Mouse (Mus musculus) spleen, adult 18-20 months (tissue): Measurements from ENCODE around the gene Smpx.

Source experiments
- DNase-seq, 2 experiments: peaks; one replicate each; pipeline ENCODE4 v3.0.0; 2022; ENCODE audit warnings: mixed read lengths in 2 of 2

Gene Smpx

DNA sequence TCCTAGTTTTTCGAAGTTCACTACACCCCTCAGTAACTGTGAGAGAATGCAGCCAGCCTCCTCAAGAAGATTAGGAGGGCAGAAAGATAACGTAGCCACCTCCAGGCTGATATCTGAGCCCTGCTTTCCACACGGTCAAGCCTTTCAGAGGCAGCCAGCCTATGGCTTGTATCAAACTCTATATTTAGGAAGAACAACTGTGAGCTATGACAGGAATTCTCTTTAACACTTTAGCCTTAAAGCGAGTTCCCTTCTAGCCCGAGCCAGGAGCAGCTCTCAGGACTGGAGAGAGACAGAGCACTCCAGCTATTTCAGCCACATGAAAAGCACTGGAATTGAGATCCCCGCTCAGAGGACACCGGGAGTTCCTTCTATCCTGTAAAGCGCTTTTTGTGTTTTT is at the start of gene Smpx:
TSS of gene Smpx (plus strand) at position 49 of the 400 bp plus-strand sequence.
- no peak for DNase-seq

DNA sequence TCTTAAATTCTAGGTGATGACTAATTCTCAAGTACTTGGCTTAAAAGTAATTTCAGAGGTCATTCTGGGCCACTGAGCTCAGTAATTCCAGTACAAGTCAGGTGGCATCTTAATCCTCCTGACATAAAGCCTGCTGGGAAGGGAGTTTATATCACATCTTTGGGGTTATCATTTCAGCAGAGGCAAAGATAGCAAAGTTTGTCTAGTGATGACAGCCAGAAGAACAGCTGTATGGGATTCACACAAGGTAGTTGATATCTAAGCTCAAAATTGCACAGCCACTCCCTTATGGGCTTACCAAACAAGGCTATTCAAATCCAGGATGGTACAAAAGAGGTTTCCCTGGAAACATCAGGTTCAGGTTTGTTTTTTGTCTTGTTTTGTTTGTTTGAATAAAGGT is 43.7 kb upstream of the Smpx start:
- no peak for DNase-seq

DNA sequence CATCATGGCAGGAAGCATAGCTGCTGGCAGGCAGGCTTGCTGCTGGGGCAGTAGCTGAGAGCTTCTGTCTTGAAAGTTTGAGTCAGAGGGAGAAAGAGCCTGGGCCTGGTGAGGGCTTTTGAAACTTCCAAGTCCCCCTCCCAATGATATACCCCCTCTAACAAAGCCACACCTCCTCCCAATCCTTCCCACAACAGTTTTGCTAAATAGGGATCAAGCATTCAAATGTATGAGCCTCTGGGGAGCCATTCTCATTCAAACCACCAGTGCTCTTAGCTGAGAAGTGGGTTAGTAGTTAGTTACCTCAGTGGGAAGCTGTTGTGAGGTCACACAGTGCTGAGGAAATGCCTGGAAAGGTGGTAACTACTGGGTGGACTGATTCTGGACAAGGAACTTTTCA is 41.4 kb upstream of the Smpx start:
- no peak for DNase-seq

DNA sequence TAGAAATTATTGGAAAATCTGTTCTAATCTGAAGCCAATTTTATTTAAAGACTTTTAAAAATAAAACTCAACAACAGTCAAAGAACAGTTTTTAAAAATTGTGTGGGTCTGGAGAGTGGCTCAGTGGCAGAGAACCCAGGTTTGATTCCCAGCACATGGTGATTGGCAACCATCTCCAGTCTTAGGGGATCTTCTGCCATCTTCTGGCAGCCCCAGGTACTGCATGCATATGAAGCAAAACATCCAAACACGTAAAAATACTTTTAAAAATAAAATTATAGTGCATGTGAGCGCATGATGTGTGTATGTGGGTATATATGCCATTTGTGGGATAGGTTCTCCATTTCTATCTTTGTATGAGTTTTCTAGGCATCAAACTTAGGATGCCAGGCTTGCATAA is 26.9 kb upstream of the Smpx start:
- no peak for DNase-seq

DNA sequence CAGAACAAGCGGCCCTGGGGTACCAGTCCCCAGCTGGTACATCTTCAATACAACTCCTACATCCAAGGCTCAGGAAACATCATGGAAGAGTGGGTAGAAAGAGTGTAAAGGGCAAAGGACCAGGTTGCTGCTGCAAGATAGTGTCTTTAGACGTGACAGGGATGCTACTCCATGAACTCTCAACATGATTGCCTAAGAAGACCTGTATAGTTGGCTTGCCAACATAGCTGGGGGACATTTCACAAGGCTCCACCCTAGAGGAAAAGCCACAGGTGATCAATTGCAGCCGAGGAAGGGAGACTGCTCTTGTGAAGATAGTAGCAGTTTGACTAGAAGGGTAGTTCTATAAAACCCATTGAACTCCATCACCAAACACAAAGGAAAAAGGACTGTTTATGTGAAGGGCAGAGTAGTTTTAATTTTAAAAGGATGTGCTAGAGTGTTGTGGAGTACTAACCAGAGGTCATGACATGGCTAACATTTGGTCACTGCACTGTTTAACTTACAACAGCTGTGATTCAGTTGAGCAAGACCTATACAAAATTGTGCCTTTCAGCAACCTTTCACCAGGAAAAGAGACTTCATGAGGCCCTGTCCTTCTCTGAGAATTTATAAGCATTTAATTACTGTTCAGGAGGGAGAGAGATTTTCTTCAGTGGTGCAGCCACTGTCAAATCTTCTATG is 23.9 kb upstream of the Smpx start:
- no peak for DNase-seq

DNA sequence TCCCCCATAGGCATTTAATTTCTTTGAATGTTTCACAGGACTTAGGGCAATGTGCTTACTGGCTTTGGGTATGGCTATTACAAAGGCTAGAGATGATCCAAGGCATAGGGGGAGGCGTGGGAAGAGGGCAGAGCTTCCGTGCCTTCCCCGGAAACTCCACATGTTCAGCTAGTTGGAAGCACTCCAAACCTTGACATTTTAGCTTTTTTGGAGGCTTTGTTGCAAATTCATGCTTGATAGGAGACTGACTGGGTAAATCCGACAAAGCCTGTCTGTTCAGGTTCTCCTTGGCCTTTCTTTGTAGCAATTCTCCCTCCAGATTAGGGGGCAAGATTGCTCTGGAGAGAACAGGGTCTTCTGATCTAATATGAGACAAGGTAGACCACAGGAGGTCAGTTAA is 7.5 kb upstream of the Smpx start:
- no peak for DNase-seq

DNA sequence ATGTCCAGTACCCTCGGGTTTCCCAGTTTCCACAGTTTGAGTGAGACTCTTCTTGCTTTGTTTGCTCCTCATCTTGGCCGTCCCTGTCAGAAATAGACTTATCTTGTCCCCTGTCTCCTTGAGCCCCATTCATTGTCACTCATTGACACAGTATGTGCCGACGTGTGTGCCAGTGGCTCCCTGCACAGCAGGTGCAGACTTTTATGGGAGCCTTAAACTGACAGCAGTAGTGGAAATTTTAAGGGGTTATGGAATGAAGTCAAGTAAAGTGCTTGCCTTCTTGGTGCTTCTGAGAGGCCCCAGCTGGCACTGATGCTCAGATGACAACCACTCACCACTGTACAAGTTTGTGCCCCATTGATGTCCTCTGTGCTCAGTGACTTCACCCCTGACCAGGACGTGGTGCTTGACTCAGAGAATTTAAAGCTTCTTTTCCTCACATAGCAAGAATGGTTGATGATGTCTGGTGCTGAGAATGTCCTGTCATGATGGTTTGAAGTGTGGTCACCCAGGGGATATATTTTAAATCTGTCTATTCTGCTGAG is 1.0 kb upstream of the Smpx start:
- no peak for DNase-seq

DNA sequence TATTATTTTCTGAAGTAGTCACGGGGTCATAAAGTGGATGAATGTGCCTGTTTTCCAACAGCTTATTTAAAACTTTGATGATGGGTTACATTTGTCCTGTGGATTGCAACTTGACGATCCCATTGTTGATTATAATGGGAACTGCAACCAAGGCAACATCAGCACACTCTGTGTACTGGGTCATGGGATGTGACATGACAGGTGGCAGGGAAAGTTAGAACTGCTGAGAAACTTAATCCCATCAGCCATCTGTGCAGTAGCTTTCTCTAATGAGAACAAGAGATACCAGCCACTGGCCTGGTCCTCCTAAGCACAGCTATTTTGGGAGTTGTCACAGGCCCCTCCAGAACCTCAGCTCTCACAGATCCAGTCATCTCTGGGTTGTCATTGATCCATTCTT is 8.5 kb downstream of the Smpx start:
- no peak for DNase-seq

DNA sequence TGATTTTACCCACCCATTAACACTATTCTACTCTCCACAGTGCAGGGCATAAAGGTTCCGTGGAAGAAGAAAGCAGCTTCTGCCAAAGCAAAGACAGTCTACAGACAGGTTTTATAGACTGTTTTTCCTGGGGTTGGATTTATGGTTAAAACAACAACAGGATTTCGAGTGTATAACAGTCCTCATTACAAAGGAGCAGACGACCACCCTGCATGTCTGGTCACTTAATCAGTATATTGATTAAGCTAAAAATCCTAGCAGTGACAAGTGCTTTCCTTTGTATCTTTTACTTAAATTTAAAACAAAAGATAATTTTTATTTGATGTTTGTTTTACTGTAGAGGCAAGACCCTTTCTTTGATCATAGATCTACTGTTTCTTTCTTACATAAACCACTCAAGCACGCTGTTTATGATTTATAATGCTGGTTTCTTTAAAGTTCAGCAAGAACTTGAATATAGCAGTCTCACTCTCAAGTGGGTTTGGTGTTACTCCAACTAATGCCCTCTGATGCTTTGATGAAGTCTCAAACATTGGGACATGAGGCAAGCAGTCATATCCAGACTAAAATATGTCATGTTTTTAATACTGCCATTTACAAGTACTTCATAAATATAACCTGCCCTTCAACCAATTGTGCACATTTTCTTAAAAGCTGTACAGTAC is 10.0 kb downstream of the Smpx start:
- DNase-seq, result no peak

DNA sequence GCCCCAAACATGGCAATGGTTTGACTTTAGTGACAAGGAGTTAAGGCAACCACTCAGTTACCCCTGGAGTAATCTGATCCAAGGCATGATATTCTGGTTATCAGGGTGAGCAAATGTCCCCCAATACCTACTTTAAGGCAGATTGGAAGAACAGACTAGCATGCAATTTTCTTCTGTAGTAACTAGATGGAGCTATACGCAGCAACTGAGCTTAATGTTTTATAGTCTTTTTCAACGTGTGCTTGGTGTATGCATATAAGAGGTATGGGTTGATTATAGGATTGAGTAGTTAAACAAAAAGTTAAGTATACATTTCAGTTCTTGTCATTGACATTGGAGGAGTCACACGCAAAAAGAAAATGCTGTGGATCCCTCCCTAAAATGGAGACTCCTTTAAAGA is 21.2 kb downstream of the Smpx start:
- DNase-seq, result no peak

DNA sequence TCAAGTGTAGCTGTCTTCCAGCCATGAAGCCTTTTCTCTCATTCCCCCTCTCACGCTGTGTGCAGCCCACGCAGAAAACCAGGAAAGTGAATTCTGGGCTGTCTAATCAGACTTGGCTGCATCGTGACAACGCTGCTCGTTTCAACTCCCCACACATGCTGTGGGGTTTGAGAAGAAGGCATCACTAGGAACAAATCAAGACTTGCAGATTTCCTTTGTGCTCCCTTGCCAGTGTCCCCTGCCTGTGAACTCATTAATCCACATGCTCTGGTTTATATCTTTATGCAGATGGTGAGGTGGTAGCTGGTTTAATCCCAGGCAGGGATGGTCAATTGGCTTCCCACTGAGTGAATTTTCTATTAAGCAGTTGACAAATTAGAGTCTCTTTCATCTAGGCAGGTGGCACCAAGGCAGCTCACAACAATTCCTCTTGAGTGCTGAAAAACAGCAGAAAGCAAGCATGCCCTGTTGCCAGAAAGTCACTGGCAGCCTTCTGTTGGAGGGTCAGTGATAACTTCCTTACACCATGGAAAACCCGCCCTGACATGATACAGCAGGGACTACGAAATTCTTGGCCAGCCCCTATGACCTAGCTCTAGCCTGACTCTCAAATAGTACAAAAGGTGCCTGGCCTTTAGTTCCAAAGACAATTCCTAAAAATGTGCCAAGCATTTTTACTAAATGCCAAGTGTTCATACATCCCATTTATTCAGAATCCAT is 32.1 kb downstream of the Smpx start:
- no peak for DNase-seq

DNA sequence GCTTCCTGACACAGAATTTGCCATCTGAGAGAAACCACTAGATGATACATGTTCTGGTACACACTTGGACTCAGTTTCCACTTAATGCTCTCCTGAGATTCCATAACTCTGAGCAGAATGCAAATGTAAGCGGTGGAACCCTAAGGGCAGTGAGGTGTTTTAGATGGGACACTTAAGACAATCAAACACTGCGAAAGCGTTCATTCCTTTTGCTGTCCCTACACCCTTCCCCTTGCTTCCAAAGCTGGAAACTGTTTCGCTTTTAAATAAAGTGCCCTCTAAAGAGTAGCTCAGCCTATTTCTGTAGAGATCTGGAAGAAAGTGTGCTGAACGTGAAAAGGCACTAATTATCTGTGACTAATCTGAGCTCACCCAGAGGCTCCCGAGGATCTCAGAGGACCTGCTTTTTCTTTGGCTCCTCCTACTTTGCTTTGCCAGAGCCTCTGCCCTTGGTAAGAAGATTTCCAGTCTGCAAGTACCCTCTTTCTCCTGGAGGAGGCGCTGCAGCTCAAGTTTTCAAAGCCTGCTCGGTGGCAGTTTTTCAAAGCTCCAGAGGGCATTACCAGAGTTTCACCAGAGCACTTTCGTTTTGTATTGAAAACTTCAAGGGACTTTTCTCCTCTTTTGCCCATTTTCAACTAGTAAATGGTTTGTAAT is 33.1 kb downstream of the Smpx start:
- DNase-seq, result peak in 1 of 2 experiments; percentile 2

DNA sequence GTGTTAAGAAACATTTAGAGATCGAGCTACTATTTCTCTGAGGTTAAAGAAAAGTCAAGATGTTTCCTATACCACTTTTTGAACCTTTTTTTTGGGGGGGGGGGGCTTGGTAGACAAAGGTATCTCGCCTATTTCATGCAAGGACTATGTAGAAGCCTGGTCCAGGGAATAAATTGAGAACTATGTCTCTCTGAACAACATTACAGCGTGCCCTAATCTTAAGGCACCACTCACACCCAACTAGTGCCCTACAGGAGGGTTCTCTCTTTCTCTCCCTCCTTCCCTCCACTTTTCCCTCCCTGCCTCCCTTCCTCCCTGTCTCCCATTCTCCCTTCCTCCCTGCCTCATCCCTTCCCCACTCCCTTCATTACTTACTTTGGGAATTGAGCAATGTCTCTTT is 33.6 kb downstream of the Smpx start:
- DNase-seq, result no peak

DNA sequence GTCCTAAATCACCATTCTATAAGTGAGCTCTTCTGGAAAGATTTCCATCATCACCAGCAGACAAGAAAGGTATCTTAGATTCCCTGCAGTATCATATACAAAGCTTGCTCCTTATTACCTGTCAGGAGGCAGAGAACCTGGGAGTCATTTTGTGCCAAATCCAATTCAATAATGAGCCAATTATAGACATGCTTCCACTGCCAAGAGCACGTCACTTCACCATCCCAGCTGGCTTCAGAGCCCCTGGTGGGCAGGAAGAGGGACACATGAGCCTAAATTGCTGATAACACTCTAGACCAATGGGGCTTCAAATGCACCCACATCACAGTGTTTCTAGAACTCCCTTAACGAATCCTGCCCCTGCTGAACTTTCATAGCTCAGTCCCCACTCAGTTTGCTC is 35.1 kb downstream of the Smpx start:
- no peak for DNase-seq

DNA sequence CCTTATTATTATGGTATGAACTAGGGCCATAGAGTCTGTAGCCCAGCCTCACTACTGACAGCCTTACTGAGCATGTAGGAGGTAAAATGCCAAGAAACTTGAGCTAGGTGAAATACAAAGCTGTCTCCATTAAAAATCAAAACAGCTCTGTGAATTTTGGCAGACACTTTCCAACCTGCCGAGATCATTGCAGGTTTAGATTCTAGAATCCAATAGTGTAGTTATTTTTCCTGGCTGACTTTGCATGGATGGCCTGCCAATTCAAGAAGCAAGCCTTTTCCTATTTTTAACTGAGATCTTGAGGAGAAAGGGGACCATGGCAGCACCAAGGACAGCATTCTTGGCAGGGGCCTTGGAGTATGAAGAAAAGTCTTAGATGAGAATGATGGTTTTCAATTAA is 35.6 kb downstream of the Smpx start:
- DNase-seq, result no peak

DNA sequence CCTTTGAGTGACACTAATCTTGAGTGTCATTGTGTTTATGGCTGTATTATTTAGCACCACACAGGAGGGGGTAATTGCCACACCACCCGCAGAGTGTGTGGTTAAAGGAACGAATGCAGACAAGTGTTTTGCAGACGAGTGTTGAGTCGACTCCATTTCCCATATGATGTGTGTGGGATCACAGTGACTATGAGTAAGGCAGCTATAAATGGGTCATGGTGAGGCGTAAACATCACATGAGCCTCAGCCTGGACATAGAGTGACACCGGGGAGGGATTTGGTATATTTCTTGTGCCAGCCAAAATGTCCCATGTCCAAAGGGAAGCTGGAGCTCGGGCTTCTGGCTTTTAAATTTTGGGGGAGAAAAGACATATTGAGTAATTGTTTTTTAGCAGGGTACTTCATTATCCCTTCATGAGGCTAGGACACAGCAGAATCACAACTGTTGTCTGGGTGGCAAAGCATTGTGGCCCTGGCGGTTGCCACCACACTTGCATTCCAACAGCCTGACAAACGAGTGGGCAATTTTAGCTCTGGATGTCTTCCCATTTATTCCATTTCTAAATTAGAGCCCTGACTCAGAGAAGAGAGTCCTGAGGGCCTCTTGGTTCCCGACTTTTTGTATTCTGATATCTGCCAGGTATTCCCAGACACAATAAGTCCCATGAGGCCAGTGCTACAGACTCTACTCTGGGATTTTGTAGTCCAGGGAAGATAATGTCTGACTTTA is 49.3 kb downstream of the Smpx start:
- no peak for DNase-seq

DNA sequence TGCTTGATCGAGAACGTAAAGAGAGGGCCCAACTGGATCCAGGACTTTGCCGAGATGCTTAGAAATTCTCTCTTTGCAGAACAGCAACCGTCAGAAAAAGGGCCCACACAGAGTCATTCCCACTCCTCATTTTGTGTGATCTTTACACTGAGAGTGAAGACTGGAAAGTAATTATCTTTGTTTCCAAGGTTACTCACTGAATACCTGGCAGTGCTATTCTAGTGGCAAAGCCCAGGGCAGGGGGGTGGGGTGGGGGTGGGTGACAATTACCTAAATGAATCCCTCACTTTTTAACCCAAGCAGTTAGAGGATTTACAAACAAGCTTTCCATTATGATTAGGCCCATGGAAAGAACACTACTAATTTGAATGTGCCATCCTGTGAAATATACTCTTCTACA is 55.8 kb downstream of the Smpx start:
- DNase-seq, result no peak

DNA sequence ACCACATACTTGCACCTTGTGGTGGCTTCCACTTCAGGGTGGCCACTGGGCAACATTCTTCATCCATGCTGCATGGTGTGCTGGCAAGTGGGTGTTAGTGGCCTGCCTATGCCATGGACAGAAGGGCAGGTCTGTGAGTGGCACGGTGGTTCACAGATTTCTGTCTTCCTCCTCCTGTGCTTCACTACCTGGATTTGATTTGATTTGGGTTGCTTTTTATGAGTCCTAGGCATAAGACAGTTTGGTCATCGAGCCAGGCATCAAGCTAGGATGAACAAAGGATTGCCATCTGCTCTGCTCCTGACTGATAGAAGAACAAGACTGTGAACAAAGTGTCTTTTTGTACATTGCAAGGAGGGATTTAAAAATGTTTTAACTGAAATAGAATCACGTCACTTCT is 63.8 kb downstream of the Smpx start:
- DNase-seq, result no peak

DNA sequence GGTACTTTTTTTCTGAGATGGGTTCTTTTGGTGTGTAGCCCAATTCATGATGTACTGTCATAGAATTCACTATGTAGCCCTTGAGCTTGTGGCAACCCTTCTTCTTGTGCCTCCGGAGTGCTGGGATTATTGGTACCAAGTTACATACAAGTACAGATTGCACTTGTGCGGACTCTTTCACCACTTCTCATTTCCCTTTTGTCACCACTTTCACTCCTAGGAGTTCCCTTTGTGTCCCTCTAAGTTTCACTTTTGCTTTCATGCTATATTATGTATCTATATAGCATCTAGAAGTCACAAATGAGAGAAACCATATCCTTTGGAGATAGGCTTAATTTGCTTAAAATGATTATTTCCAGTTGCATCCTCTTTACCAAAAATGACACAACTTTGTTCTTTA is 103.0 kb downstream of the Smpx start:
- DNase-seq, result no peak
